Mouse (Mus musculus) retina, postnatal 7 days (tissue): ENCODE results near the gene Sstr2.

Experiments used
- DNase-seq: peaks from one replicate; pipeline ENCODE4 v3.0.0-alpha.2; 2012; ENCODE audit warnings: low read depth, low spot score

The Sstr2 gene

DNA sequence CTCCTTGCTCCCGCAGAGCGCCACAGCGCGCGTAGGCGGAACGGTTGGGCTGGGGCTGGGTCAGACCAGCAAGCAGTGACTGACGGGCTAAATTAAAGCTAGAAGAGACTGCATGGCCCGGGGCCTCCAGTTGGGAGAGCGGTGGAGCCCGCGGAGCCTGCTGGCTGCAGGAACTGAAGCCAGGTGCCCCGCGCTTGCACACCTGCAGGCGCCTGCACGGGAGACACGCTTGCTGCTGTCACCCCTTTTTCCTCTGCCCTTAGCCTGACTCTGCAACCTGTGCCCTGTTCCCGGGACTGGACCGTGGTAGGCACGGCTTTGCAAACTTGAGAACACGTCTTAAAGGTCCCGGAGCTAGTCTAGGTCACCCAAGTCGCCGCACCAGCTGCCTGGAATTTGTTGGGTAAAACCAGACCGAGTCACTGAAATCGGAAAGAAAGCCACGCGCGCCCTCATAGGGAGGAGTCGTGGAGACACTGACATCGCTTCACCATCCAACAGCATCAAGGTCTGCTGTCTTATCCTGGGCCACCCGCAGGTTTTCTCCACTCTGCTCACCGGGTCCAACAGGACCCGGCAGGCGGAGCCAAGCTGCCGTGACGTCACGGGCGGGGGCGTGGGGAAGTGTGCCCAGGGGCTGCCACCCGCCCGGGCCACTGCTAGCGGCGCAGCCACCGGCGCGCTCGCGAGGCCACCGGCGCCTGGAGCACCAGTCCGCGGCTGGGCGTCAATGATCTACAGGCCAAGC lies at the start of gene Sstr2:
TSS of gene Sstr2 (plus strand) at position 671 of the 748 bp plus-strand sequence.
- peak; percentile 64 for DNase-seq

GRCm38 (mm10) chr11:113571616-113572015 lies 47.5 kb upstream of the Sstr2 start:
- no peak for DNase-seq

DNA sequence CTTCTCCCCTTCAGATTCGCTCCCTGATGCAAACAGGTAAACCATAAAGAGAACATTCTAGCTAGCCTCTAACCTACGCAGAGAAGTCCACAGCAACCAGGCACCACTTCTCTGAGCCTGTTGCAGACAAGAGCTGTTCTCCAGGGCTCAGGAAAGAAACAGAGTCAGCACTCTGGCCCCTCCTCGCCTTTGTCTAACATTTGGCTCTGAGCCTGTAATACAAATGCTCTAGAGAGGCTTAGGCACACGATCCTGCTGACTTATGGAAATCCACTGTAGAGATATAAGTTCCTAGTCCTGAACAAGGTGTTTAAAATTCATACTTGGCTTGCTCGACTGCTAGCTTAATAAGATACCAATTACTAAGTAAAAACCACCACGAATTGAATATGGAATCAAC lies 46.5 kb upstream of the Sstr2 start:
- DNase-seq: no peak

GRCm38 (mm10) chr11:113577221-113577620 lies 41.9 kb upstream of the Sstr2 start:
- DNase-seq: no peak

DNA sequence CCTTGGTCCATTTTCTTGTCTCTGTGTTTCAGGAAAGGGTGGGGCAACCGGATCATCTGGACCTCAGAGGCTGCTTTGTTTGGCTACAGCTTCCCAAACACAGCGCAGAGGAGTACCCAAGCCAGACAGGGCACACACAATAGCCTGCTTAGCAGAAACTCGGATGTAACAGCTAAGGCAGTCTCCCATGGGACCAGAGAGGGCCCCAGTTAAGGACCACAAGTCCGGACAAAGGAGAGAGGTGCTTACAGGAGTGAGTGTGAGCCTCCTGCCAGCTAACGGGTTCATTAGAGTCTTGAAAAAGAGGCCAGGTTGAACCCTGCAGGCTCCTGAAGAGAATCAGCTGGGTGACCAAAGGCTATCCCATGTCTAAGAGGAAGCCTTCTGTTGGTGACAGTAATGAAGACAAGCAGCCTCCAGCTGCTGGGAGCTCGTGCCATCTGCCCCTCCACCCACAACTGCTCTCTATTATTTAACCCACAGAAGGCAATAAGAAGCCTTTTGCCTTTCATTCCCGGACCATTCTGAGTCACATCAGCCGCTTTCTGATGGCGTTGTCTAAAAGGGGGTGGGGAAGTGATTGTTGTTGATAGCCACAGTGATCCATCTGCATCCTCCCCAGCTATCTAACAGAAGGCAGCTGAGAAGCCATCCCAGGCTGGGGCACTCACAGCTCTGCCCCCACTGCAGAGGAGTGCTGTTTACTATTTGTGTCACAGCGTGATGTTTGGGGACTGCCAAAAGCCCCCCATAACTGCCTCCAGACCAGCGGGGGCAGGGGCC lies 35.1 kb upstream of the Sstr2 start:
- no peak for DNase-seq

DNA sequence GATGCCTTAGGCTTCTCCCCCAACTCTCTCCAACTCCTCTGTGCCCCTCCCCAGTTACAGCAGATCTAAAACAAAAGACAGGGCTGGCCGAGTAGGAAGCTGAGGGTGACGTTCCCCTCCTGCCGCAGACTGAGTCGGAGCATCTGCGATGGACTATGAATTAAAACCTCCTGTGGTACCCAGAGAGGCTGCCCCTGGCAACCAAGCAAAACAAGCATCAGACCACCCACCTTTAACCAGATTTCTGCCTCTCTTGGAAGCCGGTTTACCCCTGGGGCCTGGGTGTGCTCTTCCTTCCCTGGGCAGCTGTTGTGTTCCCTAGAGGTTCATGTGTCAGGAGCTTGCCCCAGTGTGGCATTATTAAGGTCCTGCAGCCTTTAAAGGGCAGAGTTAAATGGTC lies 32.7 kb upstream of the Sstr2 start:
- DNase-seq: no peak

- no peak for DNase-seq
Observed at GRCm38 (mm10) chr11:113588936-113589335, 30.2 kb upstream of the Sstr2 start.

DNA sequence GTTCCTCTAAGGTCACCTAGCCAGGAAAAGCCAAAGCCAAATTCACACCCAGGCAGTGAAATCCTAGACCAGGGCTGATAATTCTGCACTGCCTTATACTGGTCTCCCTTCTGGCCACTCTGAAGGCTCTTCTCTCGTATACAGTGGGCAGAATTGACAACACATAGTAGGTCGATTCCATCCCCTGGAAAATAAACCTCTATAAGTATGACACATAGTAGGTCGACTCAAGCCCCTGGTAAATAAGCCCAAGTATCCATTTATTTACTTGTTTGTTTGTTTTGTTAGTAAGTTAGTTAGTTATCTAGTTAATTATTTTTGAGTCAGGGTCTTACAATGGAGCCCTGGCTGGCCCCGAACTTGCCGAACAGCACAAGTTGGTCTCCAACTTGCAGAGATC lies 24.0 kb upstream of the Sstr2 start:
- DNase-seq: no peak

DNA sequence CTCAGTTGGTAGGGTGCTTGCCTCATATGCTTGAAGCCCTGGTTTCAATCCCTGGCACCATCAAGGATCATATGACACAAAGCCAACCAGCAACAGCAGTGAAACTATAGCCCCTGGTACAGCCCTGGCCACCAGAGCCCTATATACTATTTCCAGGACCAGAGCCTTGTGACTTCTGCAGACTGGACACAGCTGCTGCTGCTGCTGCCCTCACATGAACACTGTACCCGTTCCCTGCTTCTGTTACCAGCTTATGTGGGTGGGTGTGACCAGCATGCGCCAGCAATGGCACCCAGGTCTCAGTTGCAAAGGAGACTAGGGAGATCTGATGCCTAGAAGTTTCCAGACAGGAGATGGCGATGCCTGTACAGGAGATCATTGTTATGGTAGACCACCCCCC lies 21.5 kb upstream of the Sstr2 start:
- DNase-seq: no peak

- DNase-seq: no peak
Observed at GRCm38 (mm10) chr11:113600526-113601245, 18.5 kb upstream of the Sstr2 start.

DNA sequence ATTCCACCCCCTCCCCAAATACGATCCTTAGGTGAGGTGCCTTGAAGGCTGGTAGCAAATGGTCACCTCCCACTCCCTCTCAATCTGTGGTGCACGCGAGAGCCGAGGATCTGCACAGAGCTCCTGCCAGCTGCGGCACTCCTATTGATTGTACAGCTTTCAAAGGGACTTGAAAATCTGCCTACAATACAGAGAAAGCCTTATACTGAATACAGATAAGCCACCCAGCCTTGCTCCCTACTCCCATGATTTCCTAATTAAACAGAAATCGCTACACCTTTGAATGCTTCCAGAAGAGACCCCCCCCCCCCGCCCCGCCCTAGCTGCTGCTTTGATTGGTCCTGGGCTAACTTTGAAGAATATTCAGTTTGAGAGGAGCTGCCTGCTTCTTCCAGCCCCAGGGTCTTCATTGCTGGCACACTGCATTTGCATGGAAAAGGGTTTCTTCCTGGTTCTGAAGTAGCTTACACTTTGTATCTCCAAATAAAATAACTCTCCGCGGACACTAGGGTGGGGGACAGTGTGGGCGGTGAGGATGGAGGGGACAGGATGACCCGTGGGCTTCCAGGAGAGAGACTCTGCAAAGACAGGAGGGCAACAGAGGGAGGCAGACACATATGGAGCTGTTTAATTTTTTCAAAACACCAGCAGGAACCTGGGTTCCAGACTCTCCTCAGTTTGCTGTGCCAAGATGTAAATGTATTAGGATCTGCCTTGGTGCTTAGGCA lies 17.4 kb upstream of the Sstr2 start:
- no peak for DNase-seq

DNA sequence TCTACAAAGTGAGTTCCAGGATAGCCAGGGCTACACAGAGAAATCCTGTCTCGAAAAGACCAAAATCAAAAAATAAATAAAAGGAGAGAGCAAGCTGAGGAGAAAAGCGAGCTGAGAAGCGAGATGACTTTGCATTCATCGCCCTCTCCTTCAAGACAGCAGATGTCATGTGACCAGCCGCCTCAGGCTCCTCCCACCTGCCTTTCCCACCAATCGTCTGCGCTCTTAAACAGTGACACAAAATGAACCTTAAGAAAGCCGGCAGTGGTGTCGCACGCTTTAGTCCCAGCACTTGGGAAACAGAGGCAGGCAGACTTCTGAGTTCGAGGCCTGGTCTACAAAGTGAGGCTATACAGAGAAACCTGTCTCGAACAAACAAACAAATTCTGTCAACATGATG lies 11.6 kb upstream of the Sstr2 start:
- no peak for DNase-seq

DNA sequence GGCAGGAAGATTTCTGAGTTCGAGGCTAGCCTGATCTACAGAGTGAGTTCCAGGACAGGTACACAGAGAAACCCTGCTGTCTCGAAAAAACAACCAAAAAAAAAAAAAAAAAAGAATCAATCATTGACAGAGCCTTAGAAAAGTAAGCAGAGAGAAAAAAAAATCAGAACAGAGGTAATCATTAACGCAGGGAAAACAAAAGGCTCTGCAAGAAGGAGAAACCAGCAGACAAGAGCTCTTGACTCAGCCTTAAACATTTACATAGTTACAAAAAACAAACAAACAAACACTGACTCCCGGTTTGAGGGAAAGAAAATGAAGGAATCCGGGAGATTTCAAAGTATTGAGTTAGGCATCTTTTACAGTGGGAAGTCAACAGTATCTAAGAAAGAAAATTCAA lies 9.6 kb upstream of the Sstr2 start:
- no peak for DNase-seq

DNA sequence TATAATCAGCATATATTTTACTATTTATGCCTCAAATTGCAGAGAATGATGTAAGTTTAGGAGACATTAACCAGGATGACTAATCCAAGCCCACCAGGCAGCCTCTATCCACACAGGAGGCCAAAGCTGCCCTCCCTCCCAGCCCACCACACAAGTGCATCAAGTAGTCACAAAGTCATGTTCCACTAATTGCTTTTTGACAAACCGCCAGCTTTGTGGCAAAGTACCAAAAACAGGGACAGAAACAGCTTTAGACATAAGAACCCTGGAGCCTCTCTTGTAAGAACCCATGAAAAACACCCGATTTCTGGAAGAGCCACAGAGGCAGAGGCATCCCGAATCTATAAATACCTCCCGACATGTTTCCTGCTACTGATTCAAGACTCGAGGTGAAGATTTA lies 8.9 kb upstream of the Sstr2 start:
- DNase-seq: no peak

- no peak for DNase-seq
Observed at GRCm38 (mm10) chr11:113611112-113611646, 8.0 kb upstream of the Sstr2 start.

DNA sequence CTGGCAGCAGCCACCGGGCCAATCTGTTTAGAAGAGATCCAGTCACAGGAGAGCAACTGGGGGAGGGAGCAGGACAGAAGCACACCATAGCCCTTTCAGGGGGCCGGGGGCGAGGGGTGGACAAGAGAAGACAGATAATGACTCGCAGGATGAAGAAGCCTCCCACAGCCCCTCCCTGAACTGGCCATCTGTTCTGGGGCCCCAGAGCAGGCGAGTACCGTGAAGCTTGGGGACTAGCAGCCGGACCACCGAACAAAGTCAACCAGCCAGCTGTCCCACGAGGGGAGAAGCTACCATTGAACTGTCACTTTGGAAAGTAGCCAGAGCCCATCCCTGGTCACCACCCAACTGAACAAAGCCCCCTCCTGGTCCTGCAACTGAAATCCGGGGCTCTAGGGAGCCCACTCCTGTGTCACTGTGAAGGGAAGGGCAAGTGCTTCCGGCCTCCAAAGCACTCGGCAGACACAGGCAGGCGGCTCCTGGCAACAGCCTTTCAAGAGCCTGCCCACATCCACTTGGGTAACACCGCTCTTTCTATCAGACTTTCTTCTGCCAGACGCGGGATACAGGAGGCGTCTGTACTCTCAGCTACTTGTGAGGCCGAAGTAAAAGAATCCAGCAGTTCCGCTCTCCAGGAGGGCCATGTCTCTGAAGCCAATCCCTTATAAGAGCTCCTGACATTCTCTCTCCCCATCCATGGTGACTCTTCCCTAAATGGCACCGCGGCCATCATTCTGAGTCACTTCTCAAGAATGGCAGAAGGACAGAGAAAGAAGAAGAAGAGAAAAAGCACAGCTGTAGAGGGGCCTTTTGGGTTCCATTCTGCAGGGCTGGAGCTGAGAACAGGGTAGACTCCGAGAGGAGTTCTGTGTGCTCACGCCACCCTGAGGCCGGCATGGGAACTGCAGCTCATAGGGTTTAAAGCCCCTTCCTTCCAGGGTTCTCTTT lies 7.2 kb upstream of the Sstr2 start:
- no peak for DNase-seq

DNA sequence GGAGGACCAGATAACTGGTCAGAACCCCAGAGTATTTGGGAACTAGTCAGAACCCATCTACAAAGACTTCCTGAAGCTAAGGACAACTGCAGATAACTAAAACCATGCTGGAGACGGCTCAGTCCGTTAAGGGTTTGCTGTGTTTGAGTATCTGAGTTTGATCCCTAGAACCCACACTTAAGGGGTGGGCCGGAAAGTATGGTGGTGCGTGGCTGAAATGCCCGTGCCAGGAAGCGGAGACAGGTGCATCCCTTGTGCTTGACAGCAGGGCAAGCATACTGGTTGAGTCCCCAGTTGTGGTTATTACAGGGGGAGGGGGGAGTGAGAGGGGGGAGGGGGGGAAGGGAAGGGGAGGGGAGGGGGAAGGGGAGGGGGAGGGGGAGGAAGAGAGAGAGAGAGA lies 4.7 kb upstream of the Sstr2 start:
- no peak for DNase-seq

- no peak for DNase-seq
Observed at GRCm38 (mm10) chr11:113617132-113617911, 1.8 kb upstream of the Sstr2 start.

DNA sequence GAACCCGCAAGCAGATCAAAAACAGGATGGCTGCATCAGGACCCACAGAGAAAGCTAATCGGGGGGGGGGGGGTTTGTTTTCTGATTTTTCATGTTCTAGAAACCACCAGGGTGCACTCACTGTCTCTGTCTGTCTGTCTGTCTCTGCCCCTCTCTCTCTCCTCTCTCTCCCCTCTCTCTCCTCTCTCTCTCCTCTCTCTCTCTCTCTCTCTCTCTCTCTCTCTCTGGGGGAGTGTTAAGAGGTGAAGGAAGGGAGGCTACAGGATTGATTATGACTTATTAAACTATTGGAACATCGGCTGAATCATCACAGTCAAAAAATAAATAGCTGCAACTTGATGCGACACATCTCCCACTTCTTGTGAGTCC lies 855 bp upstream of the Sstr2 start:
- DNase-seq: no peak
